Mouse (Mus musculus): ENCODE measurements around the gene Arl3. TPM values are rescaled to one million over a fixed set of nuclear protein-coding genes. Genes with fewer than 3 reads are reported as not detected.
A peak's percentile ranks its signal among the peaks of the same experiment; 100 is the strongest.

Gene Arl3
- polyA plus RNA-seq, 1 experiment, result 227 TPM

DNA sequence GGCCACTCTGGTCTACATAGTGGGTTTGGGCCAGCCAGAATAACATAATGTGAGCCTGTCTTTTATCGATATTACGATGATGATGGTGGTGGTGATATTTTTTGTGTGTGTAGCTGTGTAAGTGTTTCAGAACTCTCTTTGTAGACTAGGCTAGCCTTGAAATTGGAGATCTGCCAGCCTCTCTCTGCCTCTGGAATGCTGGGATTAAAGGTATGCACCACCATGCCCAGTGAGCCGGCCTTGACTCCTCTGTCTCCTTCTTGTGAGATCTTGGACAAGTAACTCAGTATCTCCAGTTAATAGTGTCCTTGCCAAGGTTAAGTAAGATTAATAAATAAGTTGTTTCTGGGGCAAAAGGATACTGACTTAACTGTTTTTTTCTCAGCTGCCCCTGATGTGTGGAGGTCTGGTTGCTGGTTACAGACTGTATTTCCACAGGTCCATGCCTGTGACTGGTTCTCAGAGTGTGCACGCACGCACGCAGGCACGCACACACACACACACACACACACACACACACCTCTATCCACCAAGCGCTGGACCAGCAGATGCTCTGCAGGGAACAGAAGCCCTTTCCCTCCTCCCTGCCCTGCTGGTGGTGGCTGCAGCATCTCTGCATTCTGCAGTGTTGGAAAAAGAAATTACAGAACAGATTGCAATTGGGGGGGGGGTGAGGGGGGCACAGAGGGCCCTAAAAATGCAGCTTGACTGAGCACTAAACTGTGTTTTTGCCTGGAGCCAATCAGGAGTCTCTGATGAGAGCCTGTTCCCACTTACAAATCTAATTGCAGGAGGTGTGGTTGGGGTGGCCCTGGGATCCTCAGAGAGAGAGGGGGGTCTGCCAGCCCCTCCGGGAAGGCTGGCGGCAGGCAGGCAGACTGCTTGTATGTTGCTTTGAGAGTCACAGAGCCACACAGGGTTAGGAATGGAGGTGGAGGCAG lies 47.0 kb downstream of the Arl3 start:
- Histone ChIP-seq H3K4me1 (ENCODE audit: control insufficient read depth, insufficient read depth, low read length) (peaks cover 34% of the 10 kb centered on the region), H3K27ac (ENCODE audit: insufficient read depth, low read length) (no peak overlapping the region), H3K4me3 (replicated peaks; ENCODE audit: insufficient read depth, low read depth, low read length) (no peak overlapping the region), H3K27me3 (ENCODE audit: control insufficient read depth, insufficient read depth, low read length) (no peaks in the 10 kb centered on the region)
- WGBS, result 47% methylated on average over 10 of the region's 10 CpGs
- no peak for TF ChIP-seq CTCF (IDR thresholded peaks at IDR 0.05; ENCODE audit: borderline replicate concordance, insufficient read depth, low read depth, low read length)
- TF ChIP-seq POLR2A (IDR thresholded peaks at IDR 0.05; ENCODE audit: borderline replicate concordance, insufficient read depth, low read length), result no peak
- no peak for DNase-seq

- TF ChIP-seq POLR2A (IDR thresholded peaks at IDR 0.05; ENCODE audit: borderline replicate concordance, insufficient read depth, low read length) (no peak), CTCF (IDR thresholded peaks at IDR 0.05; ENCODE audit: borderline replicate concordance, insufficient read depth, low read depth, low read length) (no peak)
- 47% methylated on average over 14 of the region's 14 CpGs for WGBS
- Histone ChIP-seq H3K27me3 (ENCODE audit: control insufficient read depth, insufficient read depth, low read length) (no peaks in the 10 kb centered on the region), H3K4me3 (replicated peaks; ENCODE audit: insufficient read depth, low read depth, low read length) (no peak overlapping the region), H3K4me1 (ENCODE audit: control insufficient read depth, insufficient read depth, low read length) (peaks cover 33% of the 10 kb centered on the region), H3K27ac (ENCODE audit: insufficient read depth, low read length) (no peak overlapping the region)
- DNase-seq, result no peak
These were observed 48.2 kb downstream of the Arl3 start for GRCm38 (mm10) chr19:46524601-46525321.

DNA sequence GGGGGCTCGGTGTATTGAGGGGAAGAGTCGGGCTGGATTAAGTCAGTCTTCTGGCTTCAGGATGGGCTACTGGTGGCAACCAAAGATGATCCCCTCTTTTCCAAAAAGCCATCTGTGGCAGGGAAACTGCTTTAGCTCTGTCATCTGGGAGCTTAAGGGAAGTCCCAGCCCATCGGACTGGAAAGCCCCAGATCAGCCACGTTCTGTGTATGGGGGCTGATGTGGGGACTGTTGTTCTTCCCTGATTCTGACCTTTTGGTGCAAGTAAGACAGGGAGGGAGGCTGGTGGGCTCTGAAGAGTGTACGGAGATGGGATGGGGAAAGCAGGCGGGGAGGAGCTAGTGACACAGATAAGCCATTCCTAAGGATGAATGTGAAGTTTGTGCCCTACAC lies 48.9 kb downstream of the Arl3 start:
- Histone ChIP-seq H3K4me3 (replicated peaks; ENCODE audit: insufficient read depth, low read depth, low read length) (no peak overlapping the region), H3K27ac (ENCODE audit: insufficient read depth, low read length) (no peak overlapping the region), H3K4me1 (ENCODE audit: control insufficient read depth, insufficient read depth, low read length) (peaks cover 28% of the 10 kb centered on the region), H3K27me3 (ENCODE audit: control insufficient read depth, insufficient read depth, low read length) (no peaks in the 10 kb centered on the region)
- TF ChIP-seq CTCF (IDR thresholded peaks at IDR 0.05; ENCODE audit: borderline replicate concordance, insufficient read depth, low read depth, low read length) (no peak), POLR2A (IDR thresholded peaks at IDR 0.05; ENCODE audit: borderline replicate concordance, insufficient read depth, low read length) (no peak)
- no peak for DNase-seq
- 40% methylated on average over 6 of the region's 6 CpGs for WGBS

DNA sequence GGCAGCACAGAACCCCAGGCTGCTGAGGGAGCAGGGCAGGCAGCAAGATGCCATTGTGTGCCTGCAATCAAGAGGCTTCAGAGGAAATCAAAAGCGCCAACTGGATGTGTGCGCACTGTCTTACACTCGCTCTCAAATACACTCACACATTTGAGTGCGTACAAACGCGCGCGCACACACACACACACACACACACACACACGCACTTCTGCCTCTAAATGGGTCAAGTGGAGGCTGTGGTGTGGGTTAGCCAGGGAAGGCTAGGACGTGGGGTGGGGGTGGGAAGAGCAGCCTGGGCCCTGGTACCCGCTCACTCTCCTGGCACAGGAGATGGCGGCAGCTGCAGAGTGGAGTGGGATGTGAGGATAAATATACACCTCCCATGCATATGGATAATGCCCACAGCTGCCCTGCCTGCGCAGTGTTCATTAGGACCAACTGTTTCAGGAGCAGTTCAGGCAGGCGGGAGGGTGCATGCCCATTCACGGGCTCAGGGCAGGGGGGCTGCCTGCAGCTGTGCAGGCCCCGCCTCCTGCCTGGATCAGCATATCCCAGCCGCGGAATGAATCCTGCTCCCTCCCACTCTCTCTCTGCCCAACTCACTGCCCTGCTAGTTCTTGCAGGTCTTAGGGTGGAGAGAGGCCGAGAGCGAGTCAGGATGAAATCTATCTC lies 49.4 kb downstream of the Arl3 start:
- DNase-seq, result peak; percentile 52 to 60
- no peak overlapping the region for H3K27ac ChIP-seq (ENCODE audit: insufficient read depth, low read length)
- WGBS, result 26% methylated on average over 20 of the region's 20 CpGs
- H3K4me1 ChIP-seq (ENCODE audit: control insufficient read depth, insufficient read depth, low read length), result peaks cover 28% of the 10 kb centered on the region
- H3K27me3 ChIP-seq (ENCODE audit: control insufficient read depth, insufficient read depth, low read length), result no peaks in the 10 kb centered on the region
- peak overlapping the region; percentile 32 for H3K4me3 ChIP-seq (replicated peaks; ENCODE audit: insufficient read depth, low read depth, low read length)
- no peak for TF ChIP-seq CTCF (IDR thresholded peaks at IDR 0.05; ENCODE audit: borderline replicate concordance, insufficient read depth, low read depth, low read length)
- TF ChIP-seq POLR2A (IDR thresholded peaks at IDR 0.05; ENCODE audit: borderline replicate concordance, insufficient read depth, low read length), result no peak

- TF ChIP-seq POLR2A (IDR thresholded peaks at IDR 0.05; ENCODE audit: borderline replicate concordance, insufficient read depth, low read length) (no peak), CTCF (IDR thresholded peaks at IDR 0.05; ENCODE audit: borderline replicate concordance, insufficient read depth, low read depth, low read length) (no peak)
- no peak for DNase-seq
- Histone ChIP-seq H3K4me3 (replicated peaks; ENCODE audit: insufficient read depth, low read depth, low read length) (no peak overlapping the region), H3K4me1 (ENCODE audit: control insufficient read depth, insufficient read depth, low read length) (peaks cover 28% of the 10 kb centered on the region), H3K27ac (ENCODE audit: insufficient read depth, low read length) (no peak overlapping the region), H3K27me3 (ENCODE audit: control insufficient read depth, insufficient read depth, low read length) (no peaks in the 10 kb centered on the region)
These were observed 49.9 kb downstream of the Arl3 start for GRCm38 (mm10) chr19:46523131-46523479.

- 78% methylated on average over 15 of the region's 15 CpGs for WGBS
- H3K4me1 ChIP-seq (ENCODE audit: control insufficient read depth, insufficient read depth, low read length), result peaks cover 24% of the 10 kb centered on the region
- no peaks in the 10 kb centered on the region for H3K27me3 ChIP-seq (ENCODE audit: control insufficient read depth, insufficient read depth, low read length)
- no peak overlapping the region for H3K27ac ChIP-seq (ENCODE audit: insufficient read depth, low read length)
- TF ChIP-seq CTCF (IDR thresholded peaks at IDR 0.05; ENCODE audit: borderline replicate concordance, insufficient read depth, low read depth, low read length) (no peak), POLR2A (IDR thresholded peaks at IDR 0.05; ENCODE audit: borderline replicate concordance, insufficient read depth, low read length) (no peak)
- no peak for DNase-seq
- H3K4me3 ChIP-seq (replicated peaks; ENCODE audit: insufficient read depth, low read depth, low read length), result no peak overlapping the region
These were observed 50.5 kb downstream of the Arl3 start for GRCm38 (mm10) chr19:46522433-46523044.

GRCm38 (mm10) chr19:46521698-46522097 lies 51.3 kb downstream of the Arl3 start:
- Histone ChIP-seq H3K27ac (ENCODE audit: insufficient read depth, low read length) (no peak overlapping the region), H3K27me3 (ENCODE audit: control insufficient read depth, insufficient read depth, low read length) (no peaks in the 10 kb centered on the region), H3K4me1 (ENCODE audit: control insufficient read depth, insufficient read depth, low read length) (peaks cover 23% of the 10 kb centered on the region), H3K4me3 (replicated peaks; ENCODE audit: insufficient read depth, low read depth, low read length) (no peak overlapping the region)
- no peak for DNase-seq
- TF ChIP-seq CTCF (IDR thresholded peaks at IDR 0.05; ENCODE audit: borderline replicate concordance, insufficient read depth, low read depth, low read length), result no peak
- no peak for TF ChIP-seq POLR2A (IDR thresholded peaks at IDR 0.05; ENCODE audit: borderline replicate concordance, insufficient read depth, low read length)

Measured in cerebellum, adult 2 months (tissue).